Mouse (Mus musculus): ENCODE data around the gene Enpp1. TPM values are rescaled to one million over a fixed set of nuclear protein-coding genes. Genes with fewer than 3 reads are reported as not detected.

Enpp1 gene
- polyA plus RNA-seq (2015; fragmentation: Nextera tagmentation; extraction: Ambion mirVana) = 5.0 and 6.0 TPM in 2 replicates

GRCm38 (mm10) chr10:24711480-24712366, at the start of gene Enpp1:
TSS of gene Enpp1 (minus strand) at chr10:24712159.
- Histone ChIP-seq H3K27me3 (peaks cover 8% of the 10 kb centered on the region; the same call in 1 of the 2 replicates), H3K36me3 (no peaks in the 10 kb centered on the region), H3K4me1 (peaks cover 9% of the 10 kb centered on the region), H3K9me3 (no peaks in the 10 kb centered on the region), H3K4me2 (replicated peaks) (peak within 1 kb of the TSS; percentile 91), H3K9ac (peak within 1 kb of the TSS; percentile 70), H3K27ac (no peak within 1 kb of the TSS), H3K4me3 (peak within 1 kb of the TSS; percentile 63)
- under 1% methylated on average over 75 of the region's 79 CpGs for WGBS
- ATAC-seq (ENCODE audit: low FRiP score, low read depth) = peak; percentile 78

GRCm38 (mm10) chr10:24758326-24758915, 46.5 kb upstream of the Enpp1 start:
- H3K36me3 ChIP-seq = no peaks in the 10 kb centered on the region
- no peaks in the 10 kb centered on the region for H3K9me3 ChIP-seq
- no peak for ATAC-seq (ENCODE audit: low FRiP score, low read depth)
- peaks cover 26% of the 10 kb centered on the region for H3K4me1 ChIP-seq
- no peak overlapping the region for H3K4me2 ChIP-seq (replicated peaks)
- H3K4me3 ChIP-seq = no peak overlapping the region
- 77% methylated on average over 8 of the region's 8 CpGs for WGBS
- no peaks in the 10 kb centered on the region for H3K27me3 ChIP-seq
- H3K27ac ChIP-seq = no peak overlapping the region
- no peak overlapping the region for H3K9ac ChIP-seq

GRCm38 (mm10) chr10:24754874-24755540, 43.0 kb upstream of the Enpp1 start:
- ATAC-seq (ENCODE audit: low FRiP score, low read depth) = no peak
- Histone ChIP-seq H3K27ac (peak overlapping the region; percentile 80), H3K4me2 (replicated peaks) (peak overlapping the region; percentile 56), H3K27me3 (no peaks in the 10 kb centered on the region), H3K4me3 (peak overlapping the region; percentile 35), H3K9me3 (no peaks in the 10 kb centered on the region), H3K4me1 (peaks cover 26% of the 10 kb centered on the region), H3K36me3 (no peaks in the 10 kb centered on the region), H3K9ac (no peak overlapping the region)
- WGBS = 51% methylated on average over 9 of the region's 9 CpGs

- H3K27me3 ChIP-seq = no peaks in the 10 kb centered on the region
- no peak overlapping the region for H3K9ac ChIP-seq
- H3K36me3 ChIP-seq = no peaks in the 10 kb centered on the region
- 45% methylated on average over 11 of the region's 11 CpGs for WGBS
- no peak for ATAC-seq (ENCODE audit: low FRiP score, low read depth)
- H3K27ac ChIP-seq = peak overlapping the region; percentile 80; the same call in 1 of the 2 replicates
- H3K4me2 ChIP-seq (replicated peaks) = peak overlapping the region; percentile 56
- H3K4me3 ChIP-seq = peak overlapping the region; percentile 35
- H3K9me3 ChIP-seq = no peaks in the 10 kb centered on the region
- peaks cover 26% of the 10 kb centered on the region for H3K4me1 ChIP-seq
Measured at GRCm38 (mm10) chr10:24754251-24754835, 42.4 kb upstream of the Enpp1 start.

GRCm38 (mm10) chr10:24753536-24754250, 41.7 kb upstream of the Enpp1 start:
- no peak overlapping the region for H3K27ac ChIP-seq
- H3K27me3 ChIP-seq = no peaks in the 10 kb centered on the region
- peak overlapping the region; percentile 35 for H3K4me3 ChIP-seq
- ATAC-seq (ENCODE audit: low FRiP score, low read depth) = no peak
- peak overlapping the region; percentile 56 for H3K4me2 ChIP-seq (replicated peaks)
- H3K9ac ChIP-seq = no peak overlapping the region
- H3K4me1 ChIP-seq = peaks cover 26% of the 10 kb centered on the region
- WGBS = 68% methylated on average over 16 of the region's 16 CpGs
- H3K36me3 ChIP-seq = no peaks in the 10 kb centered on the region
- no peaks in the 10 kb centered on the region for H3K9me3 ChIP-seq

GRCm38 (mm10) chr10:24742950-24743487, 31.1 kb upstream of the Enpp1 start:
- ATAC-seq (ENCODE audit: low FRiP score, low read depth) = peak; percentile 71; the same call in 1 of the 2 replicates
- Histone ChIP-seq H3K4me1 (peaks cover 9% of the 10 kb centered on the region; the same call in 1 of the 2 replicates), H3K27ac (peak overlapping the region; percentile 58; the same call in 1 of the 2 replicates), H3K27me3 (no peaks in the 10 kb centered on the region), H3K36me3 (no peaks in the 10 kb centered on the region), H3K4me2 (replicated peaks) (peak overlapping the region; percentile 36), H3K9ac (no peak overlapping the region), H3K9me3 (no peaks in the 10 kb centered on the region), H3K4me3 (no peak overlapping the region)
- 42% methylated on average over 12 of the region's 13 CpGs for WGBS

- Histone ChIP-seq H3K4me1 (peaks cover 9% of the 10 kb centered on the region; the same call in 1 of the 2 replicates), H3K4me2 (replicated peaks) (no peak overlapping the region), H3K9ac (no peak overlapping the region), H3K27ac (no peak overlapping the region), H3K9me3 (no peaks in the 10 kb centered on the region), H3K36me3 (no peaks in the 10 kb centered on the region), H3K27me3 (no peaks in the 10 kb centered on the region), H3K4me3 (no peak overlapping the region)
- no peak for ATAC-seq (ENCODE audit: low FRiP score, low read depth)
- 61% methylated on average over 7 of the region's 7 CpGs for WGBS
Measured at GRCm38 (mm10) chr10:24741229-24742198, 29.6 kb upstream of the Enpp1 start.

- Histone ChIP-seq H3K9ac (no peak overlapping the region), H3K9me3 (no peaks in the 10 kb centered on the region), H3K27me3 (no peaks in the 10 kb centered on the region), H3K27ac (no peak overlapping the region), H3K4me1 (peaks cover 9% of the 10 kb centered on the region; the same call in 1 of the 2 replicates), H3K36me3 (no peaks in the 10 kb centered on the region), H3K4me3 (no peak overlapping the region), H3K4me2 (replicated peaks) (no peak overlapping the region)
- 55% methylated on average over 2 of the region's 2 CpGs for WGBS
- ATAC-seq (ENCODE audit: low FRiP score, low read depth) = no peak
Measured at GRCm38 (mm10) chr10:24739171-24739570, 27.2 kb upstream of the Enpp1 start.

- H3K4me2 ChIP-seq (replicated peaks) = no peak overlapping the region
- no peak overlapping the region for H3K9ac ChIP-seq
- WGBS = 67% methylated on average over 2 of the region's 2 CpGs
- H3K27me3 ChIP-seq = no peaks in the 10 kb centered on the region
- no peak overlapping the region for H3K4me3 ChIP-seq
- peaks cover 8% of the 10 kb centered on the region; the same call in 1 of the 2 replicates for H3K4me1 ChIP-seq
- no peaks in the 10 kb centered on the region for H3K36me3 ChIP-seq
- no peak for ATAC-seq (ENCODE audit: low FRiP score, low read depth)
- H3K27ac ChIP-seq = no peak overlapping the region
- H3K9me3 ChIP-seq = no peaks in the 10 kb centered on the region
Measured at GRCm38 (mm10) chr10:24738456-24738855, 26.5 kb upstream of the Enpp1 start.

- Histone ChIP-seq H3K9ac (no peak overlapping the region), H3K4me3 (no peak overlapping the region), H3K4me2 (replicated peaks) (no peak overlapping the region), H3K9me3 (no peaks in the 10 kb centered on the region), H3K27ac (no peak overlapping the region), H3K4me1 (0 out of 2 replicates have a peak, but pooled peaks cover 2% of the 10 kb centered on the region), H3K27me3 (no peaks in the 10 kb centered on the region), H3K36me3 (no peaks in the 10 kb centered on the region)
- no peak for ATAC-seq (ENCODE audit: low FRiP score, low read depth)
- WGBS = 90% methylated on average over 5 of the region's 5 CpGs
Measured at GRCm38 (mm10) chr10:24735027-24735777, 23.2 kb upstream of the Enpp1 start.

Data from limb, embryonic 13.5 days (tissue).